Mouse (Mus musculus) heart, postnatal 36 days (tissue): ENCODE results near the gene Sec14l3. TPM values are rescaled to one million over a fixed set of nuclear protein-coding genes. Genes with fewer than 3 reads are reported as not detected.

Experiments used
- DNase-seq, 2 experiments: peaks; one replicate each; pipeline ENCODE4 v3.0.0; 2021 to 2022
- intact Hi-C: fragments of 180-260 bp; cut with DNase I; formaldehyde crosslinking; loops from one replicate; pipeline ENCODE4 v1.15.1; 2025
- total RNA-seq, 2 experiments: library from RNA; stranded (reverse); gene quantifications; 2 replicates each; pipeline ENCODE4 v1.2.3; 2021

Gene Sec14l3
- total RNA-seq, 2 experiments from 2014 or later: not detected

GRCm38 (mm10) chr11:4053586-4053985 is 11.1 kb upstream of the Sec14l3 start:
- intact Hi-C loops: loop anchor here (1.0 kb wide), 1 partner anchor 30 kb away; no protein-coding TSS in a partner anchor
- peak; percentile 57 to 70 for DNase-seq

- intact Hi-C loops: no loop called here
These were observed 3.6 kb upstream of the Sec14l3 start for GRCm38 (mm10) chr11:4060866-4061575.

GRCm38 (mm10) chr11:4062523-4062922 is 2.1 kb upstream of the Sec14l3 start:
- no peak for DNase-seq
- intact Hi-C loops: no loop called here

More at GRCm38 (mm10) chr11:4060866-4061575, 3.6 kb upstream of the Sec14l3 start:
- DNase-seq: no peak

- DNase-seq: no peak
- intact Hi-C loops: no loop called here
These were observed 1.7 kb upstream of the Sec14l3 start for GRCm38 (mm10) chr11:4062981-4063380.

GRCm38 (mm10) chr11:4069664-4070063 is 5.0 kb downstream of the Sec14l3 start:
- DNase-seq: no peak
- intact Hi-C loops: no loop called here

- DNase-seq: peak; percentile 26 to 59
- intact Hi-C loops: no loop called here
These were observed 12.0 kb downstream of the Sec14l3 start for GRCm38 (mm10) chr11:4076633-4077032.

- intact Hi-C loops: no loop called here
- no peak for DNase-seq
These were observed 13.8 kb downstream of the Sec14l3 start for GRCm38 (mm10) chr11:4078267-4078933.

GRCm38 (mm10) chr11:4080219-4080618 is 15.6 kb downstream of the Sec14l3 start:
- intact Hi-C loops: no loop called here
- peak; percentile 36 to 66 for DNase-seq

GRCm38 (mm10) chr11:4083316-4084078 is 18.9 kb downstream of the Sec14l3 start:
- peak; percentile 33 to 57 for DNase-seq
- intact Hi-C loops: loop anchor here (1.0 kb wide), 2 partner anchors 30 to 82 kb away; no protein-coding TSS in a partner anchor

GRCm38 (mm10) chr11:4086246-4086645 is 21.6 kb downstream of the Sec14l3 start:
- intact Hi-C loops: no loop called here
- DNase-seq: no peak

- no peak for DNase-seq
- intact Hi-C loops: no loop called here
These were observed 22.6 kb downstream of the Sec14l3 start for GRCm38 (mm10) chr11:4087267-4087666.

- intact Hi-C loops: loop anchor here (10.0 kb wide), 1 partner anchor 1001 kb away; the partner anchor contains the start of genes Ewsr1 and Rhbdd3
These were observed 29.1 kb downstream of the Sec14l3 start for GRCm38 (mm10) chr11:4093459-4094377.

GRCm38 (mm10) chr11:4094378-4095170 is 29.9 kb downstream of the Sec14l3 start:
- intact Hi-C loops: loop anchor here (10.0 kb wide), 1 partner anchor 1000 kb away; the partner anchor contains the start of genes Ewsr1 and Rhbdd3

More at GRCm38 (mm10) chr11:4093459-4094377, 29.1 kb downstream of the Sec14l3 start:
- no peak for DNase-seq

GRCm38 (mm10) chr11:4095171-4096053 is 30.8 kb downstream of the Sec14l3 start, which contains the start of gene Mtfp1:
Gene Mtfp1 (minus strand): TSS chr11:4095445.
- DNase-seq: peak; percentile 63 to 68
- intact Hi-C loops: loop anchor here (10.0 kb wide), 1 partner anchor 999 kb away; the partner anchor contains the start of genes Ewsr1 and Rhbdd3

More at GRCm38 (mm10) chr11:4094378-4095170, 29.9 kb downstream of the Sec14l3 start:
- peak; percentile 71 to 72 for DNase-seq

- intact Hi-C loops: loop anchor here (10.0 kb wide), 1 partner anchor 998 kb away; the partner anchor contains the start of genes Ewsr1 and Rhbdd3
- peak; percentile 96 to 97 for DNase-seq
These were observed 31.7 kb downstream of the Sec14l3 start for GRCm38 (mm10) chr11:4096054-4096984.

GRCm38 (mm10) chr11:4097091-4097621 is 32.5 kb downstream of the Sec14l3 start:
- DNase-seq: no peak

More at GRCm38 (mm10) chr11:4097091-4097621, 32.5 kb downstream of the Sec14l3 start:
- intact Hi-C loops: loop anchor here (10.0 kb wide), 1 partner anchor 998 kb away; the partner anchor contains the start of genes Ewsr1 and Rhbdd3
